Mouse (Mus musculus) brown adipose tissue, adult 24 weeks (tissue): ENCODE measurements around the gene Chpf2. TPM values are rescaled to one million over a fixed set of nuclear protein-coding genes. Genes with fewer than 3 reads are reported as not detected.

Experiments
- H3K27ac ChIP-seq: fragments of 200-500 bp; replicated peaks from 2 replicates; pipeline ENCODE4 v1.5.1; 2012; ENCODE audit warnings: low read depth, mild to moderate bottlenecking, low read length
- H3K4me1 ChIP-seq: fragments of 200-500 bp; 2 replicates; pipeline ENCODE4 v1.6.1; 2012; ENCODE audit warnings: low read length, mixed read lengths; ENCODE audit not compliant: control insufficient read depth, insufficient read depth, insufficient read length
- H3K4me3 ChIP-seq: fragments of 200-500 bp; 2 replicates; pipeline ENCODE4 v1.5.1; 2012; ENCODE audit warnings: low read depth, mild to moderate bottlenecking, low read length, moderate library complexity; ENCODE audit not compliant: insufficient read depth
- polyA plus RNA-seq: library from polyadenylated mRNA; stranded (reverse); fragments of >200 nt; gene quantifications from 2 replicates; pipeline ENCODE4 v1.2.4, GENCODE M21; 2012; ENCODE audit not compliant: missing spikeins, insufficient read depth, insufficient read length

Chpf2 gene
- polyA plus RNA-seq, 1 experiment: 10.2 TPM

DNA sequence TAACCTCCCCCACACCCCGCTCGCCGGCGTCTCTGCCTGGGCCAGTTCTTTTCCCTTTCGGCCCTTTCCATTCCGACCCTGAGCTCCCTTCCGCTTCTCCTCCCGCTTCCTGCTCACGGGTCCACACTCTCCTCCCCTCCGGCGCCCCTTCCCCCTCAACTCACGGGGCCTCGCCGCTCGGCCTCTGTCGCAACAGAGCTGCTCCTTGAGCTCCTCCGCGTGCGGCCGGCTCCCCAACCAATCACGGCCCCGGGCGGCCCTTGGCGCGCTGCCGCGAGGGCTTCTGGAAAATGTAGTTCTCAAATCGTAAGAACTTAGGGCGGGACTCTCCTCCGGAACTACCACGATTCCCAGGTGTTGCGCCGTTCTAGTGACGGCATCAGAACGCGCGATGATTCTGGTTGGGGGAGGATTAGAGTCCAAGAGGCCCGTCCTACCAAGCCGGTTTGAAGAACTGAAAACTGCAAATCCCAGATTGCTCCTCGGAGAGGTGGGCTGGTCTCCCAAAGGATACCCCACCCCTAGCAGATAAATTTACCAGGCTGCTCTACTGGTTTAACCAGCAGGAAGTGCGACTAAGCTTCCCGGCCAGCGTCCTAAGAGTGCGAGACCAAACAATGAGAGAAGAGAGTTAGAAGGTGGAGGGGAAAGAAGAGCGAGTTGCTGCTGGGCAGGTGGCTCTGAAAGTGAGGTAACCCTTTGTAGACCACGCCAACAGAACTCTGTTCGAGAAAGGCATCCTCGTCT, 9.2 kb upstream of the Chpf2 start, which contains the start of gene Abcf2:
Gene Abcf2 (minus strand): TSS at position 285 of the 747 bp plus-strand sequence.
- Histone ChIP-seq H3K27ac (peak within 1 kb of the TSS; percentile 85), H3K4me3 (peak within 1 kb of the TSS; percentile 78), H3K4me1 (peaks cover 5% of the 10 kb centered on the region; the same call in 1 of the 2 replicates)

DNA sequence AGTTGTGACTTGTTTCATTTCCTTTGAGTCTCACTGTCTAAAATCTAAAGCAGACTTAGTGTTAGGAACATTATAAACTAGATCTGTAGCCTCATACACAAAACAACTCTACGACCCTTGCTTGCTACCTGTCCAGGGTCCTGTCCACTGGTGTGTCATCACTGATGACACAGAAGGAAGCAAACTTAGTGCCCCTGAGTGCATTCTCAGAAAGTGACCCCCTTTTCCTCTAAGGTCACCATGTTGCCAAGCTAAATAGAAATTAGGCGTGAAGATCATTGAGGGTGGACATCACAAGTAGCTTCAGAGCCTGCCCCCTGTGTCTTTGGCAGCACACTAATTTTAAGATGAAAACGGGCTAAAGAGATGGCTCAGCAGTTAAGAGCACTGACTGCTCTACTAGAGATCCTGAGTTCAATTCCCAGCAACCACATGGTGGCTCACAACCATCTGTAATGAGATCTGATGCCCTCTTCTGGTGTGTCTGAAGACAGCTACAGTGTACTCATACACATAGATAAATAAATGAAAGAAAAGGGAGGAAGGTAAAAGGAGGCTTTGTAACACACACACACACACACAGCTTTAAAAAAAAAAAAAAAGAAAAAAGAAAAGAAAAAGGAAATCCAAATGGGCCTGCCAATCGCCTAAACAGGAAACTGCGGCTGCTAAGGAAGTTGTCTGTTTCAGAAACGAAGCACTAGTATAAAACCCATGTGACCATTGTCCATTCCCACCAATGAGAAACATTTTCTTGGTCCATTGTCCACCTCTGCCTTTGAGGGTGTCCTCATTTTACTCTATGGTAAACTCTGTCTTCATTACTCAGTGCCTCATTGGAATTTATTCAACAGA, 8.2 kb upstream of the Chpf2 start:
- peaks cover 5% of the 10 kb centered on the region; the same call in 1 of the 2 replicates for H3K4me1 ChIP-seq
- peak overlapping the region; percentile 69 for H3K4me3 ChIP-seq
- peak overlapping the region; percentile 85 for H3K27ac ChIP-seq

DNA sequence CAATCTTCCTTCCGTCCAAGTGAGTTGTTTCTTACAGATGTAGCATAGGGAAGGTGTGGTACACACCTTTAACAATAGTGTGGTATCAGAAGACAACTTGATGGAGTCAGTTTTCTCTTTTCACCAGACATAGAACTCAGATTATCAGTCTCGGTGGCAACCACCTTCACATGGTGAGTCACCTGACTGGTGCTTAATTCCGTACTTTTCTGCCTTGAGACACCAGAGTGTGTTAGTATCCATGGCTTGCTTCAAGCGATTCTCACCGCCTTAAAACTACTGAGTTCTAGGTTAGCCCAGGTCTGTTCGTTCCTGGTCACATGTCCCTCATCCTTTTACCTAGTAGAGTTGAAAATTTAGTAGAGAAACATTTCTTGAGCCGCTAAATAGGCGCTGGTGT, 435 bp upstream of the Chpf2 start:
- peaks cover 6% of the 10 kb centered on the region for H3K4me1 ChIP-seq
- H3K27ac ChIP-seq: peak overlapping the region; percentile 43
- peak overlapping the region; percentile 93 for H3K4me3 ChIP-seq

- Histone ChIP-seq H3K4me3 (peak overlapping the region; percentile 93), H3K27ac (peak overlapping the region; percentile 53)
Measured at GRCm38 (mm10) chr5:24587200-24587577, 648 bp downstream of the Chpf2 start.

GRCm38 (mm10) chr5:24589511-24590500, 3.3 kb downstream of the Chpf2 start:
- Histone ChIP-seq H3K4me1 (peaks cover 6% of the 10 kb centered on the region), H3K27ac (no peak overlapping the region), H3K4me3 (no peak overlapping the region)

More at GRCm38 (mm10) chr5:24587200-24587577, 648 bp downstream of the Chpf2 start:
- peaks cover 6% of the 10 kb centered on the region for H3K4me1 ChIP-seq

DNA sequence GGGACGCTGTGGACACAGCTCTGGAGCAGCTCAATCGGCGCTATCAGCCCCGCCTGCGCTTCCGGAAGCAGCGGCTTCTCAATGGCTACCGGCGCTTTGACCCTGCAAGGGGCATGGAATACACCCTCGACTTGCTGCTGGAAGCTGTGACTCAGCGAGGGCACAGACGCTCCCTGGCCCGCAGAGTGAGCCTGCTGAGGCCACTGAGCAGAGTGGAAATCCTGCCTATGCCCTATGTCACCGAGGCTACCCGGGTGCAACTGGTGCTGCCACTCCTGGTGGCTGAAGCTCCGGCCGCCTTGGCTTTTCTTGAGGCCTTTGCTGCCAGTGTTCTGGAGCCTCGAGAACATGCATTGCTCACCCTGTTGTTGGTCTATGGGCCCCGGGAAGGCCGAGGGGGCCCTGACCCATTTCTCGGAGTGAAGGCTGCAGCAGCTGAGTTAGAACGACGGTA, 4.8 kb downstream of the Chpf2 start:
- Histone ChIP-seq H3K27ac (no peak overlapping the region; the same call in 1 of the 2 replicates), H3K4me1 (peaks cover 6% of the 10 kb centered on the region), H3K4me3 (peak overlapping the region; percentile 46)

DNA sequence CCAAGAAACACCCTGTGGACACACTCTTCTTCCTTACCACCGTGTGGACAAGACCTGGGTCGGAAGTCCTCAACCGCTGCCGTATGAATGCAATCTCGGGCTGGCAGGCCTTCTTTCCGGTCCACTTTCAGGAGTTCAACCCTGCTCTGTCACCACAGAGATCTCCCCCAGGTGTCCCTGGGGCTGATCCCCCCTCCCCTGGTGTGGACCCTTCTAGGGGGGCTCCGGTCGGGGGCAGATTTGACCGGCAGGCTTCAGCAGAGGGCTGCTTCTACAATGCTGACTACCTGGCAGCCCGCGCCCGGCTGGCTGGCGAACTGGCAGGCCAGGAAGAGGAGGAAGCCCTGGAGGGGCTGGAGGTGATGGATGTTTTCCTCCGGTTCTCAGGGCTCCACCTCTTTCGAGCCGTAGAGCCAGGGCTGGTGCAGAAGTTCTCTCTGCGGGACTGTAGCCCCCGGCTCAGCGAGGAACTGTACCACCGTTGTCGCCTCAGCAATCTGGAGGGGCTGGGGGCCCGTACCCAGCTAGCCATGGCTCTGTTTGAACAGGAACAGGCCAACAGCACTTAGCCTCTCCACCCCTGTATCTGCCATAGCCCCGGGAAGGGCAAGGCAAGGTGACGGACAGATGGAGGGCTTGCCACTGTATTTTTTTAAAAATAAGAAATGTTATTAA, 5.4 kb downstream of the Chpf2 start:
- H3K4me1 ChIP-seq: peaks cover 6% of the 10 kb centered on the region
- H3K4me3 ChIP-seq: peak overlapping the region; percentile 46
- H3K27ac ChIP-seq: 0 out of 2 replicates have a peak overlapping the region, but pooled peaks have one; percentile 28

DNA sequence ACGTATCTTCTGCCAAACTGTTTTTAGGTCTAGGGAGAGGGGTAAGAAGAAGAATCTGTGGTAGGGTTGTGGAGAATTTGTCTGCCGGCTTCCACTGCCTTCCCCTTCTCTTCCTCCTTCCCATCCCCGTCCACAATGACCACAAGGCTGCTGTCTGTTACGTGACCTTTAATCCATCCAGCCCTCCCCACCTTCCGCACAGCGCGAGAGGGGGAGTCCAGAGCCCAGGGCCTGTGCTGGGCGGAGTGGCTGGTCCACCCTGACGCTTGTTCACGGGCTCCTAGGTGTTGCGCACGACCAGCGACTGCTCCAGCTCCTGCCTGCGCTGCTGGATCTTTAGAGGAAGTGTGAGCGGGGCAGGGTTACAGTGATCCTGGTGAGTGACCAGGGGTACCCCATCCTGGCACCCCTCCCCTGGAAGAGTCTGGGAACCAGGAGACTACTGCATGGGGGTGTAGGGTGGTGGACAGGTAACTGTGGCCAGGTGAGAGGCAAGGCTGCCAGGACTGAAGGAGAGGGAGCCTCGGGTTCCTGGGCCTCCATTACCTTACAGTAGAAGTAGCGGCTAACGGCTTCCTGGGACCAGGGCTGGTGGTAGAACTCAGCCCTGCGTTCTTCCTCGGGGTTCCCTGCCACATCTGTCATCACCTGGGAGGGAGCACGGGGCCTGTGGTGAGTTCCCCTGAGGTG, 6.1 kb downstream of the Chpf2 start:
- Histone ChIP-seq H3K4me3 (peak overlapping the region; percentile 46), H3K27ac (no peak overlapping the region), H3K4me1 (peaks cover 5% of the 10 kb centered on the region)

DNA sequence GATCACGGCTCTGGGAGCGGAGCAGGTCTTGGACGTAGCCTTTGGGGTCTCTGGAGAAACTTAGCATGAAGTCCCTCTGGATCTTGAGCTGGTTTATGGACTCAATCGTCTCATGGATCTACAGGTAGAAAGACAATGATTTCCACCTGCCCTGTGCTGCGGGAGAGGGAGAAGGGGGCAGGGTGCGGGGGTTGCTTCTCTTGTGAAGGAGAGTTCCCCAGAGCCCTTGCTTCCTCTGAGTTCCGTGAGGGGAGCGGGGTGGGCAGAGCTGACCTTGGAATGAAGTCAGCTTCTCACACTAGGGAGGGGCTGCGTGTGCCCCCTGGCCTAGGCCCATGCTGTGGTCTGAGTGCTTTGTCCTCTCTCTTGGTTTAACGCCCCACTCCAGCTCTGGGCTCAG, 6.7 kb downstream of the Chpf2 start:
- Histone ChIP-seq H3K27ac (no peak overlapping the region), H3K4me1 (0 out of 2 replicates have a peak, but pooled peaks cover 3% of the 10 kb centered on the region), H3K4me3 (no peak overlapping the region)

- Histone ChIP-seq H3K4me3 (no peak overlapping the region), H3K4me1 (0 out of 2 replicates have a peak, but pooled peaks cover 3% of the 10 kb centered on the region), H3K27ac (no peak overlapping the region)
Measured at GRCm38 (mm10) chr5:24593928-24594327, 7.4 kb downstream of the Chpf2 start.

GRCm38 (mm10) chr5:24594346-24594745, 7.8 kb downstream of the Chpf2 start:
- H3K4me1 ChIP-seq: 0 out of 2 replicates have a peak, but pooled peaks cover 3% of the 10 kb centered on the region

GRCm38 (mm10) chr5:24595261-24595660, 8.7 kb downstream of the Chpf2 start:
- Histone ChIP-seq H3K4me1 (0 out of 2 replicates have a peak, but pooled peaks cover 3% of the 10 kb centered on the region), H3K4me3 (no peak overlapping the region), H3K27ac (no peak overlapping the region)

More at GRCm38 (mm10) chr5:24594346-24594745, 7.8 kb downstream of the Chpf2 start:
- H3K4me3 ChIP-seq: no peak overlapping the region
- no peak overlapping the region for H3K27ac ChIP-seq

GRCm38 (mm10) chr5:24595786-24596380, 9.3 kb downstream of the Chpf2 start:
- H3K4me3 ChIP-seq: no peak overlapping the region
- no peak overlapping the region for H3K27ac ChIP-seq
- H3K4me1 ChIP-seq: peaks cover 4% of the 10 kb centered on the region
